Mouse (Mus musculus): ENCODE data around the gene Ccdc194.
"Not testable (repeated sequence)": the region's sequence is repeated elsewhere in the genome, so short reads cannot be mapped to it uniquely, and the experiment has no call there.

The Ccdc194 gene

GRCm38 (mm10) chr8:71554001-71554400 lies 28.5 kb upstream of the Ccdc194 start:
- DNase-seq (ENCODE audit: low spot score), result no peak

- no peak for DNase-seq (ENCODE audit: low spot score)
These were observed 27.3 kb upstream of the Ccdc194 start for GRCm38 (mm10) chr8:71552770-71553169.

GRCm38 (mm10) chr8:71550754-71551153 lies 25.2 kb upstream of the Ccdc194 start:
- no peak for DNase-seq (ENCODE audit: low spot score)

- DNase-seq (ENCODE audit: low spot score), result no peak
These were observed 22.1 kb upstream of the Ccdc194 start for GRCm38 (mm10) chr8:71547590-71547989.

GRCm38 (mm10) chr8:71545053-71545452 lies 19.5 kb upstream of the Ccdc194 start:
- no peak for DNase-seq (ENCODE audit: low spot score)

- no peak for DNase-seq (ENCODE audit: low spot score)
These were observed 18.2 kb upstream of the Ccdc194 start for GRCm38 (mm10) chr8:71543755-71544154.

GRCm38 (mm10) chr8:71542632-71543343 lies 17.3 kb upstream of the Ccdc194 start, which contains the start of gene Mvb12a:
Mvb12a (plus strand) TSS chr8:71542922.
- DNase-seq (ENCODE audit: low spot score), result peak; percentile 95

- peak; percentile 92 for DNase-seq (ENCODE audit: low spot score)
These were observed 11.7 kb upstream of the Ccdc194 start, which contains the start of gene Bst2 for GRCm38 (mm10) chr8:71537028-71537867. Bst2 (minus strand) TSS chr8:71537456.

GRCm38 (mm10) chr8:71535663-71536062 lies 10.2 kb upstream of the Ccdc194 start:
- no peak for DNase-seq (ENCODE audit: low spot score)

- DNase-seq (ENCODE audit: low spot score), result no peak
These were observed 8.8 kb upstream of the Ccdc194 start for GRCm38 (mm10) chr8:71534263-71534810.

GRCm38 (mm10) chr8:71530735-71531467 lies 5.4 kb upstream of the Ccdc194 start:
- DNase-seq (ENCODE audit: low spot score), result not testable (repeated sequence)

- no peak for DNase-seq (ENCODE audit: low spot score)
These were observed 3.0 kb upstream of the Ccdc194 start for GRCm38 (mm10) chr8:71528362-71529073.

- no peak for DNase-seq (ENCODE audit: low spot score)
These were observed 1.8 kb upstream of the Ccdc194 start for GRCm38 (mm10) chr8:71527162-71527870.

GRCm38 (mm10) chr8:71526272-71526671 lies 761 bp upstream of the Ccdc194 start:
- no peak for DNase-seq (ENCODE audit: low spot score)

- peak; percentile 98 for DNase-seq (ENCODE audit: low spot score)
These were observed 3.9 kb downstream of the Ccdc194 start for GRCm38 (mm10) chr8:71521634-71522033.

- DNase-seq (ENCODE audit: low spot score), result peak; percentile 79
These were observed 6.3 kb downstream of the Ccdc194 start for GRCm38 (mm10) chr8:71519037-71519825.

- DNase-seq (ENCODE audit: low spot score), result no peak
These were observed 8.7 kb downstream of the Ccdc194 start for GRCm38 (mm10) chr8:71516786-71517185.

GRCm38 (mm10) chr8:71515043-71515442 lies 10.5 kb downstream of the Ccdc194 start:
- DNase-seq (ENCODE audit: low spot score), result no peak

GRCm38 (mm10) chr8:71513018-71513754 lies 12.3 kb downstream of the Ccdc194 start:
- DNase-seq (ENCODE audit: low spot score), result no peak
